Mouse (Mus musculus) ES-E14 (cell line): ENCODE measurements around the gene 0610010K14Rik.

Experiments used
- MAFK ChIP-seq: IDR thresholded peaks from 2 replicates; pipeline ENCODE4 v1.6.1; 2014; ENCODE audit warnings: mild to moderate bottlenecking, low read depth, low read length, inconsistent platforms; ENCODE audit not compliant: insufficient read depth
- ZC3H11A ChIP-seq: IDR thresholded peaks from 2 replicates; pipeline ENCODE4 v1.6.1; 2012; ENCODE audit warnings: low read depth, mild to moderate bottlenecking, inconsistent platforms, low read length, borderline replicate concordance

DNA sequence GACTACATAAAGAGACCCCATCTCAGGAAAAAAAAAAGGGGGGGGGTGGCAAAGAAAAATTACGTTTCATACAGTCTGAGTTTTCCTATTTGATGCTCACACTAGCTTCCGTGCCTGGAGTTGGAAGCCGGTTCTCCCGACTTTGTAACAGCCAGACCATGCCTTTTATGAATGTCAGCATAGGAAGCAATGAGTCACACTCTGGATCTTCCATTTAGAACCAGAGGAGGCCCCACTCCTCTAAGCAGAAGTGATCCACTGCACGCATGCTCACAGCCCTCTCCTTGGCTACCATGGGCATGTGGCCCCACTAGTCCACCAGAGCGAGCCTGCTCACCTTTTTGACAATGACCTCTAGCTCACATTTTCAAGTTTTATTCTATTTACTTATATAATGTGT lies 46.5 kb downstream of the 0610010K14Rik start:
- TF ChIP-seq ZC3H11A (no peak), MAFK (no peak)
